Mouse (Mus musculus) hindbrain, embryonic 16.5 days (tissue): Measurements from ENCODE around the gene Eif4g1. TPM values are rescaled to one million over a fixed set of nuclear protein-coding genes. Genes with fewer than 3 reads are reported as not detected.
A peak's percentile ranks its signal among the peaks of the same experiment; 100 is the strongest.

Experiments
- ATAC-seq: fragments of 200-750 bp; cut with Nextera tagmentation; 2 replicates; pipeline ENCODE4 v1.8.0; 2017; ENCODE audit warnings: moderate TSS enrichment, moderate library complexity
- H3K27ac ChIP-seq: fragments of 300-500 bp; sonication (generic); 2 replicates; pipeline ENCODE4 v1.5.1; 2014; ENCODE audit warnings: low read depth, mild to moderate bottlenecking, control low read depth, low read length, moderate library complexity
- H3K27me3 ChIP-seq: fragments of 300-500 bp; sonication (generic); replicated peaks from 2 replicates; pipeline ENCODE4 v1.6.1; 2014; ENCODE audit warnings: low read length; ENCODE audit not compliant: control insufficient read depth, insufficient read depth
- H3K36me3 ChIP-seq: fragments of 300-500 bp; sonication (generic); 2 replicates; pipeline ENCODE4 v1.6.1; 2014; ENCODE audit warnings: mild to moderate bottlenecking, low read length, moderate library complexity, mixed read lengths; ENCODE audit not compliant: control insufficient read depth, insufficient read depth
- H3K4me1 ChIP-seq: fragments of 300-500 bp; sonication (generic); 2 replicates; pipeline ENCODE4 v1.6.1; 2014; ENCODE audit warnings: low read depth, low read length; ENCODE audit not compliant: control insufficient read depth, insufficient read depth
- H3K4me2 ChIP-seq: fragments of 300-500 bp; sonication (generic); 2 replicates; pipeline ENCODE4 v1.6.1; 2014; ENCODE audit warnings: mild to moderate bottlenecking, low read length, control low read depth, moderate library complexity
- H3K4me3 ChIP-seq: fragments of 300-500 bp; sonication (generic); 2 replicates; pipeline ENCODE4 v1.5.1; 2014; ENCODE audit warnings: mild to moderate bottlenecking, low read length, control low read depth, moderate library complexity
- H3K9ac ChIP-seq: fragments of 300-500 bp; sonication (generic); 2 replicates; pipeline ENCODE4 v1.6.1; 2014; ENCODE audit warnings: low read depth, mild to moderate bottlenecking, control low read depth, low read length, moderate library complexity
- H3K9me3 ChIP-seq: fragments of 300-500 bp; sonication (generic); 2 replicates; pipeline ENCODE4 v1.6.1; 2014; ENCODE audit warnings: mild to moderate bottlenecking, low read length, moderate library complexity; ENCODE audit not compliant: control insufficient read depth
- WGBS: fragments of 180-500 bp; shearing (Covaris S2); extraction: QIAGEN DNeasy Blood & Tissue Kit; methylation state at CpG from one replicate; pipeline ENCODE4 v1.1.7; 2014; 5-methylcytosine and 5-hydroxymethylcytosine counted together
- polyA plus RNA-seq: library from polyadenylated mRNA; unstranded; fragments of >200 nt; fragmentation: Nextera tagmentation; extraction: Ambion mirVana; gene quantifications from 2 replicates; pipeline ENCODE4 v1.2.1, GENCODE M21; 2015

Gene Eif4g1
- polyA plus RNA-seq, 1 experiment from 2014 or later: 133 TPM

GRCm38 (mm10) chr16:20629731-20630634 lies 38.1 kb upstream of the Eif4g1 start, which contains the start of gene Ece2:
Gene Ece2 (plus strand): TSS chr16:20629828.
- peak within 1 kb of the TSS; percentile 87 for H3K9ac ChIP-seq
- H3K27me3 ChIP-seq: no peaks in the 10 kb centered on the region
- H3K4me2 ChIP-seq: peak within 1 kb of the TSS; percentile 92
- H3K36me3 ChIP-seq: peaks cover 3% of the 10 kb centered on the region; the same call in 1 of the 2 replicates
- 5% methylated on average over 53 of the region's 54 CpGs for WGBS
- H3K27ac ChIP-seq: peak within 1 kb of the TSS; percentile 76
- ATAC-seq: peak; percentile 65
- H3K9me3 ChIP-seq: no peaks in the 10 kb centered on the region
- peak within 1 kb of the TSS; percentile 68 for H3K4me3 ChIP-seq
- H3K4me1 ChIP-seq: peaks cover 14% of the 10 kb centered on the region

GRCm38 (mm10) chr16:20637410-20637809 lies 30.7 kb upstream of the Eif4g1 start:
- H3K9me3 ChIP-seq: no peaks in the 10 kb centered on the region
- 75% methylated on average over 8 of the region's 8 CpGs for WGBS
- no peak overlapping the region for H3K4me2 ChIP-seq
- peaks cover 1% of the 10 kb centered on the region; the same call in 1 of the 2 replicates for H3K36me3 ChIP-seq
- no peaks in the 10 kb centered on the region for H3K27me3 ChIP-seq
- H3K27ac ChIP-seq: no peak overlapping the region
- H3K4me3 ChIP-seq: no peak overlapping the region
- H3K4me1 ChIP-seq: no peaks in the 10 kb centered on the region; the same call in 1 of the 2 replicates
- ATAC-seq: no peak
- H3K9ac ChIP-seq: no peak overlapping the region

- ATAC-seq: peak; percentile 68; the same call in 1 of the 2 replicates
- Histone ChIP-seq H3K27ac (peak overlapping the region; percentile 59), H3K4me3 (no peak overlapping the region)
Measured at GRCm38 (mm10) chr16:20638367-20638766, 29.7 kb upstream of the Eif4g1 start.

GRCm38 (mm10) chr16:20642161-20642560 lies 26.0 kb upstream of the Eif4g1 start:
- Histone ChIP-seq H3K4me3 (no peak overlapping the region), H3K27me3 (no peaks in the 10 kb centered on the region), H3K4me1 (no peaks in the 10 kb centered on the region; the same call in 1 of the 2 replicates), H3K9me3 (no peaks in the 10 kb centered on the region), H3K27ac (no peak overlapping the region), H3K9ac (no peak overlapping the region), H3K36me3 (peaks cover 3% of the 10 kb centered on the region; the same call in 1 of the 2 replicates), H3K4me2 (no peak overlapping the region)
- ATAC-seq: peak; percentile 68
- 1% methylated on average over 8 of the region's 8 CpGs for WGBS

More at GRCm38 (mm10) chr16:20638367-20638766, 29.7 kb upstream of the Eif4g1 start:
- no peak overlapping the region for H3K9ac ChIP-seq
- no peaks in the 10 kb centered on the region for H3K9me3 ChIP-seq
- no peaks in the 10 kb centered on the region; the same call in 1 of the 2 replicates for H3K4me1 ChIP-seq
- H3K27me3 ChIP-seq: no peaks in the 10 kb centered on the region
- WGBS: 45% methylated on average over 8 of the region's 8 CpGs
- H3K4me2 ChIP-seq: peak overlapping the region; percentile 18
- no peaks in the 10 kb centered on the region for H3K36me3 ChIP-seq

- no peak for ATAC-seq
- no peaks in the 10 kb centered on the region for H3K9me3 ChIP-seq
- no peak overlapping the region for H3K4me2 ChIP-seq
- WGBS: 87% methylated on average over 7 of the region's 7 CpGs
- no peaks in the 10 kb centered on the region for H3K27me3 ChIP-seq
- no peaks in the 10 kb centered on the region; the same call in 1 of the 2 replicates for H3K4me1 ChIP-seq
- no peak overlapping the region for H3K27ac ChIP-seq
- H3K36me3 ChIP-seq: peaks cover 3% of the 10 kb centered on the region; the same call in 1 of the 2 replicates
- H3K9ac ChIP-seq: no peak overlapping the region
- no peak overlapping the region for H3K4me3 ChIP-seq
Measured at GRCm38 (mm10) chr16:20643911-20644310, 24.2 kb upstream of the Eif4g1 start.

GRCm38 (mm10) chr16:20651076-20651946 lies 16.8 kb upstream of the Eif4g1 start, which contains the start of gene Psmd2:
Gene Psmd2 (plus strand): TSS chr16:20651652.
- H3K9ac ChIP-seq: peak within 1 kb of the TSS; percentile 90
- no peaks in the 10 kb centered on the region for H3K9me3 ChIP-seq
- no peaks in the 10 kb centered on the region for H3K27me3 ChIP-seq
- peaks cover 16% of the 10 kb centered on the region for H3K4me1 ChIP-seq
- H3K4me2 ChIP-seq: peak within 1 kb of the TSS; percentile 66
- H3K27ac ChIP-seq: peak within 1 kb of the TSS; percentile 84
- WGBS: 2% methylated on average over 43 of the region's 46 CpGs
- peaks cover 13% of the 10 kb centered on the region for H3K36me3 ChIP-seq
- H3K4me3 ChIP-seq: peak within 1 kb of the TSS; percentile 80
- peak; percentile 97 for ATAC-seq

- H3K27ac ChIP-seq: peak overlapping the region; percentile 84
- H3K9ac ChIP-seq: peak overlapping the region; percentile 90
- H3K4me2 ChIP-seq: peak overlapping the region; percentile 66
- no peak for ATAC-seq
- H3K4me1 ChIP-seq: peaks cover 16% of the 10 kb centered on the region
- H3K27me3 ChIP-seq: no peaks in the 10 kb centered on the region
- no peaks in the 10 kb centered on the region for H3K9me3 ChIP-seq
- WGBS: 12% methylated on average over 12 of the region's 12 CpGs
- peaks cover 19% of the 10 kb centered on the region for H3K36me3 ChIP-seq
- H3K4me3 ChIP-seq: peak overlapping the region; percentile 80
Measured at GRCm38 (mm10) chr16:20651947-20652310, 16.2 kb upstream of the Eif4g1 start.

- ATAC-seq: no peak
- H3K4me1 ChIP-seq: peaks cover 16% of the 10 kb centered on the region
- H3K27ac ChIP-seq: no peak overlapping the region
- no peaks in the 10 kb centered on the region for H3K9me3 ChIP-seq
- H3K9ac ChIP-seq: no peak overlapping the region
- peaks cover 26% of the 10 kb centered on the region for H3K36me3 ChIP-seq
- 48% methylated on average over 2 of the region's 2 CpGs for WGBS
- H3K4me3 ChIP-seq: no peak overlapping the region
- no peaks in the 10 kb centered on the region for H3K27me3 ChIP-seq
- H3K4me2 ChIP-seq: peak overlapping the region; percentile 66; the same call in 1 of the 2 replicates
Measured at GRCm38 (mm10) chr16:20653315-20653714, 14.8 kb upstream of the Eif4g1 start.
